Mouse (Mus musculus) embryonic facial prominence, embryonic 10.5 days (tissue): ENCODE results near the gene She. TPM values are rescaled to one million over a fixed set of nuclear protein-coding genes. Genes with fewer than 3 reads are reported as not detected.

Experiments used
- DNase-seq: peaks from one replicate; pipeline ENCODE4 v3.0.0-alpha.2; 2017; ENCODE audit warnings: low spot score
- H3K27ac ChIP-seq: fragments of 300-500 bp; sonication (generic); replicated peaks from 2 replicates; pipeline ENCODE4 v1.5.1; 2016; ENCODE audit warnings: mild to moderate bottlenecking
- H3K27me3 ChIP-seq: fragments of 300-500 bp; sonication (generic); replicated peaks from 2 replicates; pipeline ENCODE4 v1.6.1; 2016; ENCODE audit warnings: low read depth, mild to moderate bottlenecking; ENCODE audit not compliant: poor library complexity, severe bottlenecking
- H3K36me3 ChIP-seq: fragments of 300-500 bp; sonication (generic); replicated peaks from 2 replicates; pipeline ENCODE4 v1.6.1; 2016; ENCODE audit warnings: mild to moderate bottlenecking, moderate library complexity
- H3K4me1 ChIP-seq: fragments of 300-500 bp; sonication (generic); 2 replicates; pipeline ENCODE4 v1.6.1; 2016
- H3K4me3 ChIP-seq: fragments of 300-500 bp; sonication (generic); 2 replicates; pipeline ENCODE4 v1.5.1; 2016; ENCODE audit warnings: mild to moderate bottlenecking, moderate library complexity
- H3K9me3 ChIP-seq: fragments of 300-500 bp; sonication (generic); 2 replicates; pipeline ENCODE4 v1.6.1; 2016; ENCODE audit warnings: mild to moderate bottlenecking
- WGBS: fragments of 180-500 bp; shearing (Covaris S2); methylation state at CpG from one replicate; pipeline ENCODE4 v1.1.7; 2016; 5-methylcytosine and 5-hydroxymethylcytosine counted together
- polyA plus RNA-seq: library from polyadenylated mRNA; unstranded; fragments of >200 nt; fragmentation: Nextera tagmentation; extraction: Ambion mirVana; gene quantifications from 2 replicates; pipeline ENCODE4 v1.2.1, GENCODE M21; 2016

Gene She
- polyA plus RNA-seq, 1 experiment from 2014 or later = 2.7 TPM

DNA sequence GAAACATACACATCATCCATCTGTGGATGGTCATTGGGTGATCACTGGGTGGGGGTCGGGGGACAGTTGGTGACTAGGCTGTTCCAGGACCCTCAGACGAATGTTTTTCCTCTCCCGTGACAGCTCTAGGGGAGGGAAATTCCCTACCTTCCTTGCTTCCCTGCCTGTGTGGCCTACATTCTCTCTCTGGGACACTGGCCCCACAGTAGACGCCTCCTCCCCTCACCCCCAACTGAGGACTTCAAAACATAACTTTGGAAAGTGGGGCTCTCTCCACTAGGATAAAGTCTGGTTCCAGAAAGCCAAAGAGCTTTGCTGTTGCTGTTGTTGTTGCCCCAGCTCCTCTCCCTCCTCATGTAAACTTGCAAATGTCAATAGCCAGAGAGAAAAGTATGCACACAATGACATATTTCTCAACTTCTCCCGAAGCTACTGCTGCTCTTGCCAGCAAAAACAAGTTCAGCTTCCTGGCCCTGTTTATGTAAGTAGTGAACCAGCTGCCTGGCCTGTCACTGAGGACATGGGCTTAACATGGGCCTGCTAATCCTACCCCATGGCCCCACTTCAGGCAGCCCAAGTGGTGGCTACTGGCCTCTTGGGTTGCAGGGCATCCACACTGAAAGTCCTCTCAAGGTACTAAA is 67.8 kb downstream of the She start:
- no peaks in the 10 kb centered on the region for H3K36me3 ChIP-seq
- no peak overlapping the region for H3K4me3 ChIP-seq
- H3K27me3 ChIP-seq = no peaks in the 10 kb centered on the region
- WGBS = 71% methylated on average over 5 of the region's 5 CpGs
- H3K4me1 ChIP-seq = 0 out of 2 replicates have a peak, but pooled peaks cover 2% of the 10 kb centered on the region
- no peak for DNase-seq
- H3K27ac ChIP-seq = no peak overlapping the region
- H3K9me3 ChIP-seq = no peaks in the 10 kb centered on the region

DNA sequence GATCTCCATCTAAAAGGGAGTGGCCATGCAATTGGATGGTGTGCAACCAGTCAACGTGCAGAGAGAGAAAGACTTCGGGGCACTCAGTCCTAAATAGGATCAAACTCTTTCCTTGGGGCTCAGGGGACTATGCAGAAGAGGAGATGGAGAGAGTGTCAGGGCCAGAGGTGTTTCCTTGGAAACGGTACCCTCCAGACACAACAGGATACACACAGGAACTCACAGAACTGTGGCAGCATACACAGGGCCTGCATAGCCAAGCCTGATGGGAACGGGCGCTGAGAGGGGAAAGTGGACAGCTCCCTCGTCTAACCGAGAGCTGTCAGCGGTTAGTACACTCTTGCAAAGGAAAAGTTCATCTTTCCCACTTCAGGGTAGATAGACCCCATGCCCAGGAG is 68.3 kb downstream of the She start:
- Histone ChIP-seq H3K27me3 (no peaks in the 10 kb centered on the region), H3K4me1 (0 out of 2 replicates have a peak, but pooled peaks cover 2% of the 10 kb centered on the region), H3K9me3 (no peaks in the 10 kb centered on the region), H3K36me3 (no peaks in the 10 kb centered on the region), H3K4me3 (no peak overlapping the region), H3K27ac (no peak overlapping the region)
- WGBS = 63% methylated on average over 8 of the region's 8 CpGs
- no peak for DNase-seq

DNA sequence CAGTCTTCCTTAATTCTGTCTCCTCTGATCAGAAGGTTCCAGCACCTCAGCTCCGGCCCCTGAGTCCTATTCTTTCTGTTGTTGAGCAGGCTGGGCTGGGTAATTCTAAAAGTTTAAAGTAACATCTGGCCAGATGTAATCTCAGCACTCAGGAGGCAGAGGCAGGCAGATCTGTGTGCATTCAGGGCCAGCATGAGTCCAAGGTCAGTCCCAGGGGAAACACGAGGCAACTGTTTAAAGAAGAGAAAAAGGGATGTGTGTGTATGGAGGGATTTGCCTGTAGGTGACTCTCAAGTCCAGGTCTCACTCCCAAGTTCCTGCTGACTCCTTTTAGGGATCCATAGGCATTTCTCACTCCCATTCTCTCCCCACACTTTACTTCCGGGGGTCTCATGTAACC is 76.7 kb downstream of the She start:
- H3K4me3 ChIP-seq = no peak overlapping the region
- peaks cover 24% of the 10 kb centered on the region for H3K27me3 ChIP-seq
- 78% methylated on average over 3 of the region's 3 CpGs for WGBS
- H3K4me1 ChIP-seq = peaks cover 12% of the 10 kb centered on the region
- H3K36me3 ChIP-seq = no peaks in the 10 kb centered on the region
- H3K9me3 ChIP-seq = no peaks in the 10 kb centered on the region
- H3K27ac ChIP-seq = no peak overlapping the region
- no peak for DNase-seq

Other genes with a start within 250 kb of the She start
- 16.4 and 17.5 TPM in 2 replicates for gene Adar, start 116.3 kb upstream of the She start, polyA plus RNA-seq
- 3.7 and 4.8 TPM in 2 replicates for gene Chrnb2, start 66.7 kb upstream of the She start, polyA plus RNA-seq
- 12.7 and 13.2 TPM in 2 replicates for gene Ube2q1, start 57.8 kb upstream of the She start, polyA plus RNA-seq
- 0.41 and 0.61 TPM in 2 replicates for gene Il6ra, start 81.8 kb downstream of the She start, polyA plus RNA-seq
- gene Atp8b2, start 132.1 kb downstream of the She start, polyA plus RNA-seq = 12.6 and 13.3 TPM in 2 replicates
- 200 and 206 TPM in 2 replicates for gene Hax1, start 167.4 kb downstream of the She start, polyA plus RNA-seq
- 181 and 195 TPM in 2 replicates for gene 4933434E20Rik, start 220.3 kb downstream of the She start, polyA plus RNA-seq
- gene Ubap2l, start 221.3 kb downstream of the She start, polyA plus RNA-seq = 240 and 243 TPM in 2 replicates
- gene Tpm3, start 241.3 kb downstream of the She start, polyA plus RNA-seq = 597 and 601 TPM in 2 replicates